Mouse (Mus musculus) liver, postnatal 0 days (tissue): ENCODE measurements around the gene Spag7.
A peak's percentile ranks its signal among the peaks of the same experiment; 100 is the strongest.

ENCODE experiments used
- CTCF ChIP-seq: sonication (generic); IDR thresholded peaks from 2 replicates; pipeline ENCODE4 v1.5.1; 2016; ENCODE audit warnings: antibody characterized with exemption, low read depth
- EP300 ChIP-seq: IDR thresholded peaks from 2 replicates; pipeline ENCODE4 v1.6.1; 2016; ENCODE audit warnings: antibody characterized with exemption, low read depth, mild to moderate bottlenecking

- TF ChIP-seq CTCF (peak; percentile 64), EP300 (no peak)
Observed at GRCm38 (mm10) chr11:70669582-70670345, 548 bp upstream of the Spag7 start.
